Mouse (Mus musculus): ENCODE results near the gene Rbmxl2. TPM values are rescaled to one million over a fixed set of nuclear protein-coding genes. Genes with fewer than 3 reads are reported as not detected.
A peak's percentile ranks its signal among the peaks of the same experiment; 100 is the strongest.

The Rbmxl2 gene
- polyA plus RNA-seq (2016; fragmentation: Nextera tagmentation; extraction: Ambion mirVana), result not detected in 2 replicates

GRCm38 (mm10) chr7:107209204-107209860, at the start of gene Rbmxl2:
Gene Rbmxl2 (plus strand): TSS chr7:107209445.
- Histone ChIP-seq H3K27ac (replicated peaks) (no peak within 1 kb of the TSS), H3K4me1 (no peaks in the 10 kb centered on the region), H3K9me3 (peaks cover 19% of the 10 kb centered on the region), H3K4me2 (replicated peaks) (peak within 1 kb of the TSS; percentile 26), H3K27me3 (peaks cover 26% of the 10 kb centered on the region), H3K4me3 (peak within 1 kb of the TSS; percentile 29), H3K36me3 (no peaks in the 10 kb centered on the region), H3K9ac (replicated peaks) (no peak within 1 kb of the TSS)
- WGBS, result 44% methylated on average over 66 of the region's 70 CpGs
- ATAC-seq (ENCODE audit: low FRiP score, low read depth), result peak; percentile 56; the same call in 1 of the 2 replicates

DNA sequence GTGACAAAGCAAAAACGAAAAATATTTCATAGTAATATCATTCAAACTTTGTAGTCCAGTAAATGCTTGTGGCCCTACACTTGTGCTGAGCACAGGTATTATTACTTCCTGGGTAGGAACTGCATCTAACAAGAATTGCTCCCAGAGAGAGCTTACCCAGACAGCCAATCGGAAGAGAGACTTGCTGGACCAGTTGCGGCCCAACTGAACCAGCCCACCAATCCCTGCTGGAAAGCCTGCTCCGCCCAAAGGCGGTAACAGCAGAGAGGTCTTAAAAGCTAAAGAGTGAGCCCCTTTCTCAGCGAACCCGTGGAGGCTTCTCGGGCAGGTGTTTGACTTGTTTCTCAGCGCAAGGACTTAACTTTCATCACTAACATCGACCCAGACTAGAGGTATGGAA, 42.6 kb upstream of the Rbmxl2 start, which contains the start of gene Nlrp14:
Nlrp14 (plus strand) TSS at position 301 of the 400 bp plus-strand sequence.
- ATAC-seq (ENCODE audit: low FRiP score, low read depth), result no peak
- 88% methylated on average over 10 of the region's 10 CpGs for WGBS

GRCm38 (mm10) chr7:107180406-107180805, 28.8 kb upstream of the Rbmxl2 start:
- Histone ChIP-seq H3K9ac (replicated peaks) (no peak overlapping the region), H3K4me3 (no peak overlapping the region), H3K4me1 (no peaks in the 10 kb centered on the region), H3K27me3 (no peaks in the 10 kb centered on the region), H3K4me2 (replicated peaks) (no peak overlapping the region), H3K9me3 (no peaks in the 10 kb centered on the region), H3K27ac (replicated peaks) (no peak overlapping the region), H3K36me3 (no peaks in the 10 kb centered on the region)
- 53% methylated on average over 2 of the region's 2 CpGs for WGBS
- ATAC-seq (ENCODE audit: low FRiP score, low read depth), result no peak

More for the DNA sequence above, 42.6 kb upstream of the Rbmxl2 start, which contains the start of gene Nlrp14:
- Histone ChIP-seq H3K27ac (replicated peaks) (no peak within 1 kb of the TSS), H3K4me3 (no peak within 1 kb of the TSS), H3K4me2 (replicated peaks) (no peak within 1 kb of the TSS), H3K9me3 (no peaks in the 10 kb centered on the region), H3K4me1 (no peaks in the 10 kb centered on the region), H3K36me3 (no peaks in the 10 kb centered on the region), H3K9ac (replicated peaks) (no peak within 1 kb of the TSS), H3K27me3 (no peaks in the 10 kb centered on the region)

GRCm38 (mm10) chr7:107201817-107202216, 7.4 kb upstream of the Rbmxl2 start:
- no peaks in the 10 kb centered on the region for H3K4me1 ChIP-seq
- 53% methylated on average over 3 of the region's 3 CpGs for WGBS
- H3K4me2 ChIP-seq (replicated peaks), result no peak overlapping the region
- no peak for ATAC-seq (ENCODE audit: low FRiP score, low read depth)
- no peak overlapping the region for H3K4me3 ChIP-seq
- H3K9ac ChIP-seq (replicated peaks), result no peak overlapping the region
- no peak overlapping the region for H3K27ac ChIP-seq (replicated peaks)
- no peaks in the 10 kb centered on the region for H3K36me3 ChIP-seq
- no peaks in the 10 kb centered on the region for H3K27me3 ChIP-seq
- 0 out of 2 replicates have a peak, but pooled peaks cover 3% of the 10 kb centered on the region for H3K9me3 ChIP-seq

DNA sequence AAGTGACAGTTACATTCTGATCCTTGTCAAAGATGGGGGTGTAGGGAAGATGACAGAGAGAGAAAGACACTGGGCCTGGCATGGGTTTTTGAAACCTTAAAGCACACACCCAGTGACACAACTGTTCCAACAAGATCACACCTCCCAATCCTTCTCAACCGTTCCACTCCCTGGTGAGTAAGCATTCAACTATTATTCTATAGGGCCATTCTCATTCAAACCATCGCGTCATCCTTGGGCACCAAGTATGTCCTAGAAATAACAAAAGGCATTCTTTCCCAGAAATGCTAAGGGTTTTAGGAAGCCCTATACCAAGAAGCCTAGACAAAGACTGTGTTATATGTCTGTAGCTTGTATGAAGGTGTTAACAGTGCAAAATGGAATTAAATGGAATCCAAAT, 1.4 kb upstream of the Rbmxl2 start:
- no peak overlapping the region for H3K4me3 ChIP-seq
- WGBS, result 73% methylated on average over 3 of the region's 3 CpGs
- no peaks in the 10 kb centered on the region for H3K36me3 ChIP-seq
- H3K9ac ChIP-seq (replicated peaks), result no peak overlapping the region
- H3K9me3 ChIP-seq, result peaks cover 19% of the 10 kb centered on the region
- H3K27ac ChIP-seq (replicated peaks), result no peak overlapping the region
- H3K4me1 ChIP-seq, result no peaks in the 10 kb centered on the region
- H3K27me3 ChIP-seq, result peaks cover 26% of the 10 kb centered on the region
- no peak for ATAC-seq (ENCODE audit: low FRiP score, low read depth)
- no peak overlapping the region for H3K4me2 ChIP-seq (replicated peaks)

- peak overlapping the region; percentile 29 for H3K4me3 ChIP-seq
- H3K9ac ChIP-seq (replicated peaks), result no peak overlapping the region
- ATAC-seq (ENCODE audit: low FRiP score, low read depth), result peak; percentile 63
- H3K27ac ChIP-seq (replicated peaks), result no peak overlapping the region
- 23% methylated on average over 59 of the region's 77 CpGs for WGBS
- H3K36me3 ChIP-seq, result no peaks in the 10 kb centered on the region
- H3K27me3 ChIP-seq, result peaks cover 26% of the 10 kb centered on the region
- peaks cover 19% of the 10 kb centered on the region for H3K9me3 ChIP-seq
- peak overlapping the region; percentile 26 for H3K4me2 ChIP-seq (replicated peaks)
- H3K4me1 ChIP-seq, result no peaks in the 10 kb centered on the region
Measured at GRCm38 (mm10) chr7:107210126-107210576, 906 bp downstream of the Rbmxl2 start.

- Histone ChIP-seq H3K4me1 (no peaks in the 10 kb centered on the region), H3K4me3 (no peak overlapping the region), H3K27ac (replicated peaks) (no peak overlapping the region), H3K36me3 (no peaks in the 10 kb centered on the region), H3K4me2 (replicated peaks) (no peak overlapping the region), H3K9ac (replicated peaks) (no peak overlapping the region), H3K9me3 (no peaks in the 10 kb centered on the region), H3K27me3 (peaks cover 9% of the 10 kb centered on the region)
- ATAC-seq (ENCODE audit: low FRiP score, low read depth), result peak; percentile 60; the same call in 1 of the 2 replicates
Measured at GRCm38 (mm10) chr7:107215723-107216122, 6.5 kb downstream of the Rbmxl2 start.

- 88% methylated on average over 2 of the region's 2 CpGs for WGBS
Measured at GRCm38 (mm10) chr7:107216845-107217244, 7.6 kb downstream of the Rbmxl2 start.

DNA sequence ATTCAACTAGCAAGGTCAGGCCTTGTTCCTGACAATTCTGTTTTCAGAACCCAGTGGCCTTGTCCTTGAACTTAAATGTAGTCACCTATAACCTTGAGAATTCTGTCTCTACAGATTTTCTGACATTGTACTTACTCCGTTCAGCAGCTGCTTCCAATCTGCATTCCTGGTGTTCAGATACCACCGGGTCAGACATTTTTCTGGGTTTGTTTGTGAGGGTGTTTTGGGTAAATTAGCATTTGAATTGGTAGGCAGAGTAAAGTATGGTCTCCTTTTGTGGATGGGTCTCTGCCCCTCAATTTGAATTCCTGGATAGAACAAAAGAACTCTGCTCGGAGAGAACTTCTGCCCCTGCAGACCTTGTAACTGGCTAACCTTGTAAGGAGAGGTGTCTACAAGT, 27.6 kb downstream of the Rbmxl2 start:
- 19% methylated on average over 3 of the region's 3 CpGs for whole genome bisulfite sequencing
- Histone ChIP-seq H3K9ac (replicated peaks) (no peak overlapping the region), H3K27me3 (no peaks in the 10 kb centered on the region), H3K4me1 (peaks cover 7% of the 10 kb centered on the region; the same call in 1 of the 2 replicates), H3K27ac (replicated peaks) (no peak overlapping the region), H3K36me3 (no peaks in the 10 kb centered on the region), H3K4me3 (no peak overlapping the region), H3K4me2 (replicated peaks) (no peak overlapping the region), H3K9me3 (no peaks in the 10 kb centered on the region)
- ATAC-seq (ENCODE audit: low FRiP score, low read depth), result no peak

More at GRCm38 (mm10) chr7:107216845-107217244, 7.6 kb downstream of the Rbmxl2 start:
- H3K4me2 ChIP-seq (replicated peaks), result no peak overlapping the region
- H3K9ac ChIP-seq (replicated peaks), result no peak overlapping the region
- no peaks in the 10 kb centered on the region for H3K36me3 ChIP-seq
- no peaks in the 10 kb centered on the region for H3K9me3 ChIP-seq
- no peaks in the 10 kb centered on the region for H3K27me3 ChIP-seq
- H3K4me1 ChIP-seq, result no peaks in the 10 kb centered on the region
- no peak overlapping the region for H3K4me3 ChIP-seq
- no peak overlapping the region for H3K27ac ChIP-seq (replicated peaks)
- ATAC-seq (ENCODE audit: low FRiP score, low read depth), result no peak

DNA sequence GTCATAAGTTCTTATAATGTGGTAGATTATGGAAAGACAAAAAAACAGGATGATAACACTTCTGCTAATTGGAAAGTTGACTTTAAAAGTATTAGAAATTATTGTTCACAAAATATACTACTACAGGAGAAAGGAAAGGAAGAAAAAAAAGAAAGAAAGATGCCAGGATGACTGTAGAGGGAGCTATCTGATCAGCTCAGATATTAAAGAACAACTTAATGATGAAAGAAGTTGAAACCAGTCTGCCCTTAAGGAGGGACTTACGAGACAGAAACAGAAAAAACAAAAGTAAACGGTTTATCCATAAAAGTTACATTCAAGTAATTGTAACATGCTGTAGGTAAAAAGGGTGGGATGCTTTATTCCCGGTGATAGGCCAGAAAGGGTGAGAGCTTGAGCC, 28.3 kb downstream of the Rbmxl2 start:
- 69% methylated on average over 3 of the region's 3 CpGs for WGBS
- no peak overlapping the region for H3K4me3 ChIP-seq
- H3K9me3 ChIP-seq, result no peaks in the 10 kb centered on the region
- no peaks in the 10 kb centered on the region for H3K36me3 ChIP-seq
- no peak overlapping the region for H3K9ac ChIP-seq (replicated peaks)
- H3K4me2 ChIP-seq (replicated peaks), result no peak overlapping the region
- ATAC-seq (ENCODE audit: low FRiP score, low read depth), result no peak
- H3K27ac ChIP-seq (replicated peaks), result no peak overlapping the region
- H3K4me1 ChIP-seq, result peaks cover 7% of the 10 kb centered on the region; the same call in 1 of the 2 replicates
- H3K27me3 ChIP-seq, result no peaks in the 10 kb centered on the region

DNA sequence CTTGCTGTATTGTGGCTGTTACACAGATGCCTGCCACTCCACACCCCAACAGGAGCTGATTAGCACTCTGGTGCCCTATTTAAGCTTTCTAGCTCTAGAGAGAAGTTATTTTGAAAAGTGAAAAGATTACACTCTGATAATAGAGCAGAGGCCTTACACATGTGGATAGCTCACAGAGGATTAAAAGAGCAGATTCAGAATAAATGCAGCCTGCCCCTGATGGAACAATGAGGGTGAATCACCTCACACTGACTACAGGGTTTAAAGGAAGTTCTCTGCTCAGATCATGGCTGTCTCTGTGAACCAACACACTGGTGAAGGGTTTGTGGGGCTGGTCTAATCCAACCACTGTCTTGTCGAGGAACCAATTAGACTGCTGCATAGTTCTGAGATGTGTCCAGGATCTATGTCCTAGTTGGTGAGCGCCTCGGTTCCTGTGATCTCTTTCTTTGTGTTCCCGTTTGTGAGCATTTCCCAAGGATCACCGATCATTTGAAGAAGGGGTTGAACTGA, 32.2 kb downstream of the Rbmxl2 start:
- Histone ChIP-seq H3K9me3 (no peaks in the 10 kb centered on the region), H3K27me3 (no peaks in the 10 kb centered on the region), H3K4me3 (no peak overlapping the region), H3K4me1 (peaks cover 7% of the 10 kb centered on the region; the same call in 1 of the 2 replicates), H3K4me2 (replicated peaks) (no peak overlapping the region), H3K9ac (replicated peaks) (no peak overlapping the region), H3K36me3 (no peaks in the 10 kb centered on the region), H3K27ac (replicated peaks) (no peak overlapping the region)
- WGBS, result 73% methylated on average over 5 of the region's 5 CpGs
- no peak for ATAC-seq (ENCODE audit: low FRiP score, low read depth)

GRCm38 (mm10) chr7:107250211-107250985, 41.2 kb downstream of the Rbmxl2 start:
- 78% methylated on average over 5 of the region's 5 CpGs for WGBS

More at GRCm38 (mm10) chr7:107250211-107250985, 41.2 kb downstream of the Rbmxl2 start:
- no peaks in the 10 kb centered on the region for H3K4me1 ChIP-seq
- no peak overlapping the region for H3K4me3 ChIP-seq
- H3K9me3 ChIP-seq, result no peaks in the 10 kb centered on the region
- H3K27me3 ChIP-seq, result no peaks in the 10 kb centered on the region
- no peak overlapping the region for H3K9ac ChIP-seq (replicated peaks)
- ATAC-seq (ENCODE audit: low FRiP score, low read depth), result no peak
- no peaks in the 10 kb centered on the region for H3K36me3 ChIP-seq
- no peak overlapping the region for H3K27ac ChIP-seq (replicated peaks)
- H3K4me2 ChIP-seq (replicated peaks), result no peak overlapping the region

Data from midbrain, embryonic 12.5 days (tissue).